Mouse (Mus musculus) lung, embryonic 14.5 days (tissue): ENCODE measurements around the gene Pde4d. TPM values are rescaled to one million over a fixed set of nuclear protein-coding genes. Genes with fewer than 3 reads are reported as not detected.

Experiments used
- ATAC-seq: fragments of 200-750 bp; cut with Nextera tagmentation; 2 replicates; pipeline ENCODE4 v1.8.0; 2017; ENCODE audit warnings: mild to moderate bottlenecking, moderate TSS enrichment, moderate library complexity; ENCODE audit not compliant: insufficient read depth
- DNase-seq: peaks from one replicate; pipeline ENCODE4 v3.0.0-alpha.2; 2015
- H3K27ac ChIP-seq: fragments of 300-500 bp; sonication (generic); 2 replicates; pipeline ENCODE4 v1.5.1; 2014; ENCODE audit warnings: low read depth, mild to moderate bottlenecking, moderate library complexity
- H3K27me3 ChIP-seq: fragments of 300-500 bp; sonication (generic); 2 replicates; pipeline ENCODE4 v1.6.1; 2014; ENCODE audit warnings: low read length, control low read depth; ENCODE audit not compliant: insufficient read depth
- H3K36me3 ChIP-seq: fragments of 300-500 bp; sonication (generic); 2 replicates; pipeline ENCODE4 v1.6.1; 2014; ENCODE audit warnings: control low read depth; ENCODE audit not compliant: insufficient read depth
- H3K4me1 ChIP-seq: fragments of 300-500 bp; sonication (generic); 2 replicates; pipeline ENCODE4 v1.6.1; 2014; ENCODE audit warnings: antibody characterized with exemption, control low read depth; ENCODE audit not compliant: insufficient read depth
- H3K4me2 ChIP-seq: fragments of 300-500 bp; sonication (generic); 2 replicates; pipeline ENCODE4 v1.6.1; 2014; ENCODE audit warnings: mild to moderate bottlenecking
- H3K4me3 ChIP-seq: fragments of 300-500 bp; sonication (generic); 2 replicates; pipeline ENCODE4 v1.5.1; 2014; ENCODE audit warnings: low read depth, low read length
- H3K9ac ChIP-seq: fragments of 300-500 bp; sonication (generic); 2 replicates; pipeline ENCODE4 v1.6.1; 2014
- H3K9me3 ChIP-seq: fragments of 300-500 bp; sonication (generic); 2 replicates; pipeline ENCODE4 v1.6.1; 2016; ENCODE audit warnings: low read depth, low read length, control low read depth
- CTCF ChIP-seq: IDR thresholded peaks from 2 replicates; pipeline ENCODE4 v1.5.1; 2016; ENCODE audit warnings: antibody characterized with exemption, low read depth
- WGBS: fragments of 180-500 bp; shearing (Covaris S2); extraction: QIAGEN DNeasy Blood & Tissue Kit; methylation state at CpG from one replicate; pipeline ENCODE4 v1.1.7; 2014; 5-methylcytosine and 5-hydroxymethylcytosine counted together
- polyA plus RNA-seq: library from polyadenylated mRNA; unstranded; fragments of >200 nt; fragmentation: Nextera tagmentation; extraction: Ambion mirVana; gene quantifications from 2 replicates; pipeline ENCODE4 v1.2.1, GENCODE M21; 2014

Gene Pde4d
- polyA plus RNA-seq, 1 experiment from 2014 or later: 16.2 TPM

DNA sequence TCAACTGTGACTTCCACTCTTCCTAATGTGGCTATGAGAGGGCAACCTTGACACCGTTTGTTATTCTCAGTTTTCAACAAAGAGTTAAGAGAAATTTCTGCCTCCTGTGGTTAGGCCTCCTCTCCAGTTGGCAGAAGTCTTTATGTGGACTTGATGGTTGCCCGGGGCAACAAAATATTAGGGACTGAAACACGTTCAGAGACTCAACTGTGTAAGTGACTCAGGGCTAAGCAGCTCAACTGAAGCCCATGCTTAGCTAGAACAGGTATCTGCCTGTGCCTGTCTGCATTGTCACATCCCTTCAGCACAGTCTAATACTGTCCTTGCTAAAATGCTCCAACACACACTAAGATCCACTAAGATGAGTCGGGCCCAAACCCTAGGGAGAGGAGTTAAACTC, 1339.4 kb downstream of the Pde4d start:
- no peak overlapping the region for H3K4me3 ChIP-seq
- TF ChIP-seq CTCF: no peak
- H3K4me1 ChIP-seq: no peaks in the 10 kb centered on the region
- ATAC-seq (no peak), DNase-seq (peak; percentile 20)
- no peak overlapping the region for H3K9ac ChIP-seq
- no peak overlapping the region for H3K27ac ChIP-seq
- no peaks in the 10 kb centered on the region for H3K36me3 ChIP-seq
- H3K9me3 ChIP-seq: no peaks in the 10 kb centered on the region
- no peaks in the 10 kb centered on the region for H3K27me3 ChIP-seq
- H3K4me2 ChIP-seq: no peak overlapping the region
- WGBS: 61% methylated on average over 4 of the region's 4 CpGs

GRCm38 (mm10) chr13:109790045-109790715, 1340.4 kb downstream of the Pde4d start:
- no peak overlapping the region for H3K27ac ChIP-seq
- 45% methylated on average over 8 of the region's 8 CpGs for WGBS
- H3K27me3 ChIP-seq: no peaks in the 10 kb centered on the region
- no peak overlapping the region for H3K4me3 ChIP-seq
- H3K9ac ChIP-seq: no peak overlapping the region
- H3K4me2 ChIP-seq: no peak overlapping the region
- no peak for TF ChIP-seq CTCF
- DNase-seq: peak; percentile 79
- ATAC-seq: peak; percentile 69
- no peaks in the 10 kb centered on the region for H3K36me3 ChIP-seq
- no peaks in the 10 kb centered on the region for H3K9me3 ChIP-seq
- peaks cover 3% of the 10 kb centered on the region; the same call in 1 of the 2 replicates for H3K4me1 ChIP-seq

GRCm38 (mm10) chr13:109793918-109794317, 1344.2 kb downstream of the Pde4d start:
- 26% methylated on average over 9 of the region's 9 CpGs for WGBS
- H3K9ac ChIP-seq: no peak overlapping the region
- H3K4me2 ChIP-seq: peak overlapping the region; percentile 46
- H3K36me3 ChIP-seq: no peaks in the 10 kb centered on the region
- peaks cover 3% of the 10 kb centered on the region; the same call in 1 of the 2 replicates for H3K4me1 ChIP-seq
- no peak overlapping the region for H3K27ac ChIP-seq
- TF ChIP-seq CTCF: no peak
- no peak overlapping the region for H3K4me3 ChIP-seq
- DNase-seq (peak; percentile 83), ATAC-seq (peak; percentile 50)
- H3K27me3 ChIP-seq: no peaks in the 10 kb centered on the region
- no peaks in the 10 kb centered on the region for H3K9me3 ChIP-seq

GRCm38 (mm10) chr13:109798651-109799050, 1348.9 kb downstream of the Pde4d start:
- Histone ChIP-seq H3K4me3 (no peak overlapping the region), H3K4me1 (peaks cover 3% of the 10 kb centered on the region; the same call in 1 of the 2 replicates), H3K4me2 (no peak overlapping the region), H3K27ac (no peak overlapping the region), H3K9me3 (no peaks in the 10 kb centered on the region), H3K27me3 (no peaks in the 10 kb centered on the region), H3K9ac (no peak overlapping the region), H3K36me3 (no peaks in the 10 kb centered on the region)
- TF ChIP-seq CTCF: no peak
- ATAC-seq (no peak), DNase-seq (no peak)
- 56% methylated on average over 4 of the region's 4 CpGs for WGBS

DNA sequence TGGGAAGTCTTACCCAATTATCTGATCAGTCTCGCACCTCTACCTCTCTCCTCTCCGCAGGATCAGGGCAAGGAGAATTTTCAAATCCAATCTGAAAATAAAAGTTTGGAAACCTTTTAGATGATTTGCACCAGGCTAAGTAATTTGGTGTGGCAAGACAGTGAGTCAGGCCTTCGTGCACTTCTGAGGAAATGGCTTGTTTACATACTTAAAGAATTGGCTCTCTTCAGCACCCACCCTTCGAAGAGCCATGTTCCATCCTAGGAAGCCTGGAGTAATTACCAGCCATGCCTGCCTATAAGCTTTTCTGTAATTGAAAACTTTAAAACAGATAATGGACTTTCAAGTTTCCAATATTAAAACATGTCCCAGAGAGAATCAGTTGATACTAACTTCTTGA, 1352.5 kb downstream of the Pde4d start:
- Histone ChIP-seq H3K4me1 (no peaks in the 10 kb centered on the region), H3K9me3 (no peaks in the 10 kb centered on the region), H3K9ac (no peak overlapping the region), H3K4me2 (no peak overlapping the region), H3K27ac (no peak overlapping the region), H3K27me3 (no peaks in the 10 kb centered on the region), H3K4me3 (no peak overlapping the region), H3K36me3 (no peaks in the 10 kb centered on the region)
- ATAC-seq (peak; percentile 47; the same call in 1 of the 2 replicates), DNase-seq (no peak)
- 33% methylated on average over 4 of the region's 4 CpGs for WGBS
- TF ChIP-seq CTCF: no peak

GRCm38 (mm10) chr13:109806193-109806966, 1356.6 kb downstream of the Pde4d start:
- Histone ChIP-seq H3K36me3 (no peaks in the 10 kb centered on the region), H3K27ac (no peak overlapping the region), H3K4me2 (no peak overlapping the region), H3K27me3 (no peaks in the 10 kb centered on the region), H3K9me3 (no peaks in the 10 kb centered on the region), H3K4me3 (no peak overlapping the region), H3K9ac (no peak overlapping the region), H3K4me1 (no peaks in the 10 kb centered on the region)
- WGBS: 78% methylated on average over 5 of the region's 5 CpGs
- no peak for TF ChIP-seq CTCF
- no peak for DNase-seq
- ATAC-seq: no peak

- ATAC-seq (no peak), DNase-seq (no peak)
- Histone ChIP-seq H3K36me3 (no peaks in the 10 kb centered on the region), H3K27ac (no peak overlapping the region), H3K9ac (no peak overlapping the region), H3K27me3 (no peaks in the 10 kb centered on the region), H3K4me1 (no peaks in the 10 kb centered on the region), H3K4me2 (no peak overlapping the region), H3K9me3 (no peaks in the 10 kb centered on the region), H3K4me3 (no peak overlapping the region)
- TF ChIP-seq CTCF: no peak
- 62% methylated on average over 2 of the region's 2 CpGs for WGBS
Measured at GRCm38 (mm10) chr13:109807036-109807435, 1357.3 kb downstream of the Pde4d start.
